Mouse (Mus musculus): ENCODE data around the gene Dctn1. TPM values are rescaled to one million over a fixed set of nuclear protein-coding genes. Genes with fewer than 3 reads are reported as not detected.

The Dctn1 gene
- polyA plus RNA-seq, 1 experiment from 2014 or later = 62.2 TPM

GRCm38 (mm10) chr6:83245134-83245533, 79.4 kb downstream of the Dctn1 start:
- Histone ChIP-seq H3K4me2 (ENCODE audit: low read length) (no peak overlapping the region), H3K9me3 (replicated peaks; ENCODE audit: low read length) (no peaks in the 10 kb centered on the region), H3K36me3 (ENCODE audit: insufficient read depth, low read length) (no peaks in the 10 kb centered on the region), H3K27me3 (ENCODE audit: insufficient read depth, low read length) (no peaks in the 10 kb centered on the region), H3K4me1 (replicated peaks; ENCODE audit: insufficient read depth, low read length) (no peaks in the 10 kb centered on the region; the same call in 1 of the 2 replicates), H3K4me3 (replicated peaks; ENCODE audit: low read depth, low read length) (no peak overlapping the region), H3K9ac (ENCODE audit: low read depth, low read length) (no peak overlapping the region), H3K27ac (no peak overlapping the region)
- no peak for ATAC-seq (replicated peaks; ENCODE audit: low FRiP score, low read depth)
- 63% methylated on average over 6 of the region's 6 CpGs for WGBS
- no peak for TF ChIP-seq CTCF (IDR thresholded peaks at IDR 0.05; ENCODE audit: low read depth)
- no peak for DNase-seq (ENCODE audit: low spot score)

DNA sequence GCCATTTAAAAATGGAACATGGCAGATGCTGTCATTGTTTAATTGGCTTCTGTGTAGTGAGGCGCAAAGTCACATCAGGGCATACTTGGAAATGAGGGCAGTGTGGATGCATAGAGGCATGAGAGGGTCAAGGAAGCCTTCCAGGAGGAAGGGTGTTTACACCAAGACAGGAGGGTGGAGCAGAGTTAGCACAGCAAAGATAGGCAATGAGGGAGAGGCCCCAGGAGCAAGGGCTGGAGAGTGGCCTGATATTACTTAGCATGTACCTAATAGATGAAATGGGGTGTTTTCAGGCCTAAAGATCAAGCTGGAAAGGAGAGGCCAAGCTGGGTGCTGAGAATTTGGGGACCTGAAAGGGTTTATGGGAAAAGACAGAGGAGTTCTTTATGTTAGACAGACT, 80.3 kb downstream of the Dctn1 start:
- no peak overlapping the region for H3K4me2 ChIP-seq (ENCODE audit: low read length)
- DNase-seq (ENCODE audit: low spot score) (no peak), ATAC-seq (replicated peaks; ENCODE audit: low FRiP score, low read depth) (no peak)
- TF ChIP-seq CTCF (IDR thresholded peaks at IDR 0.05; ENCODE audit: low read depth) = no peak
- no peaks in the 10 kb centered on the region for H3K36me3 ChIP-seq (ENCODE audit: insufficient read depth, low read length)
- H3K4me3 ChIP-seq (replicated peaks; ENCODE audit: low read depth, low read length) = no peak overlapping the region
- no peaks in the 10 kb centered on the region; the same call in 1 of the 2 replicates for H3K4me1 ChIP-seq (replicated peaks; ENCODE audit: insufficient read depth, low read length)
- no peaks in the 10 kb centered on the region for H3K9me3 ChIP-seq (replicated peaks; ENCODE audit: low read length)
- 93% methylated on average over 1 of the region's 1 CpGs for WGBS
- H3K27me3 ChIP-seq (ENCODE audit: insufficient read depth, low read length) = no peaks in the 10 kb centered on the region
- no peak overlapping the region for H3K27ac ChIP-seq
- no peak overlapping the region for H3K9ac ChIP-seq (ENCODE audit: low read depth, low read length)

- Histone ChIP-seq H3K4me2 (ENCODE audit: low read length) (no peak overlapping the region), H3K9ac (ENCODE audit: low read depth, low read length) (no peak overlapping the region), H3K4me1 (replicated peaks; ENCODE audit: insufficient read depth, low read length) (no peaks in the 10 kb centered on the region; the same call in 1 of the 2 replicates), H3K27ac (no peak overlapping the region), H3K9me3 (replicated peaks; ENCODE audit: low read length) (no peaks in the 10 kb centered on the region), H3K4me3 (replicated peaks; ENCODE audit: low read depth, low read length) (no peak overlapping the region), H3K27me3 (ENCODE audit: insufficient read depth, low read length) (no peaks in the 10 kb centered on the region), H3K36me3 (ENCODE audit: insufficient read depth, low read length) (no peaks in the 10 kb centered on the region)
- DNase-seq (ENCODE audit: low spot score) (no peak), ATAC-seq (replicated peaks; ENCODE audit: low FRiP score, low read depth) (no peak)
- 90% methylated on average over 4 of the region's 4 CpGs for WGBS
- TF ChIP-seq CTCF (IDR thresholded peaks at IDR 0.05; ENCODE audit: low read depth) = no peak
Measured at GRCm38 (mm10) chr6:83246750-83247149, 81.0 kb downstream of the Dctn1 start.

- H3K4me1 ChIP-seq (replicated peaks; ENCODE audit: insufficient read depth, low read length) = no peaks in the 10 kb centered on the region; the same call in 1 of the 2 replicates
- no peaks in the 10 kb centered on the region for H3K9me3 ChIP-seq (replicated peaks; ENCODE audit: low read length)
- H3K9ac ChIP-seq (ENCODE audit: low read depth, low read length) = no peak overlapping the region
- 90% methylated on average over 2 of the region's 2 CpGs for WGBS
- no peak overlapping the region for H3K27ac ChIP-seq
- H3K4me3 ChIP-seq (replicated peaks; ENCODE audit: low read depth, low read length) = no peak overlapping the region
- no peaks in the 10 kb centered on the region for H3K36me3 ChIP-seq (ENCODE audit: insufficient read depth, low read length)
- TF ChIP-seq CTCF (IDR thresholded peaks at IDR 0.05; ENCODE audit: low read depth) = no peak
- DNase-seq (ENCODE audit: low spot score) (no peak), ATAC-seq (replicated peaks; ENCODE audit: low FRiP score, low read depth) (no peak)
- H3K4me2 ChIP-seq (ENCODE audit: low read length) = no peak overlapping the region
- no peaks in the 10 kb centered on the region for H3K27me3 ChIP-seq (ENCODE audit: insufficient read depth, low read length)
Measured at GRCm38 (mm10) chr6:83247153-83247552, 81.4 kb downstream of the Dctn1 start.

Other genes starting within 250 kb of the Dctn1 start
- gene Sema4f, start 226.2 kb upstream of the Dctn1 start, polyA plus RNA-seq (2015; fragmentation: Nextera tagmentation; extraction: Ambion mirVana) = 0.41 and 0.50 TPM in 2 replicates
- 0.32 and 0.34 TPM in 2 replicates for gene M1ap, start 219.0 kb upstream of the Dctn1 start, polyA plus RNA-seq (2015; fragmentation: Nextera tagmentation; extraction: Ambion mirVana)
- gene Dok1, start 132.4 kb upstream of the Dctn1 start, polyA plus RNA-seq (2015; fragmentation: Nextera tagmentation; extraction: Ambion mirVana) = 13.7 and 15.2 TPM in 2 replicates
- 13.4 and 16.1 TPM in 2 replicates for gene Loxl3, start 131.7 kb upstream of the Dctn1 start, polyA plus RNA-seq (2015; fragmentation: Nextera tagmentation; extraction: Ambion mirVana)
- 194 and 210 TPM in 2 replicates for gene Aup1, start 111.4 kb upstream of the Dctn1 start, polyA plus RNA-seq (2015; fragmentation: Nextera tagmentation; extraction: Ambion mirVana)
- gene Htra2, start 110.6 kb upstream of the Dctn1 start, polyA plus RNA-seq (2015; fragmentation: Nextera tagmentation; extraction: Ambion mirVana) = 68.5 and 70.4 TPM in 2 replicates
- gene Dqx1, start 108.1 kb upstream of the Dctn1 start, polyA plus RNA-seq (2015; fragmentation: Nextera tagmentation; extraction: Ambion mirVana) = 5.8 and 7.0 TPM in 2 replicates
- 0.12 TPM in 1 of 2 replicates, not detected in the other for gene Tlx2, start 95.6 kb upstream of the Dctn1 start, polyA plus RNA-seq (2015; fragmentation: Nextera tagmentation; extraction: Ambion mirVana)
- gene Pcgf1, start 88.1 kb upstream of the Dctn1 start, polyA plus RNA-seq (2015; fragmentation: Nextera tagmentation; extraction: Ambion mirVana) = 28.0 and 29.7 TPM in 2 replicates
- 3.1 and 4.8 TPM in 2 replicates for gene Lbx2, start 79.6 kb upstream of the Dctn1 start, polyA plus RNA-seq (2015; fragmentation: Nextera tagmentation; extraction: Ambion mirVana)
- 2.0 and 2.7 TPM in 2 replicates for gene Ccdc142, start 64.3 kb upstream of the Dctn1 start, polyA plus RNA-seq (2015; fragmentation: Nextera tagmentation; extraction: Ambion mirVana)
- 2.7 and 2.9 TPM in 2 replicates for gene Gm42688, start 64.3 kb upstream of the Dctn1 start, polyA plus RNA-seq (2015; fragmentation: Nextera tagmentation; extraction: Ambion mirVana)
- gene Mrpl53, start 56.9 kb upstream of the Dctn1 start, polyA plus RNA-seq (2015; fragmentation: Nextera tagmentation; extraction: Ambion mirVana) = 165 and 166 TPM in 2 replicates
- gene Mogs, start 50.4 kb upstream of the Dctn1 start, polyA plus RNA-seq (2015; fragmentation: Nextera tagmentation; extraction: Ambion mirVana) = 33.9 and 37.6 TPM in 2 replicates
- 108 and 115 TPM in 2 replicates for gene Wbp1, start 44.4 kb upstream of the Dctn1 start, polyA plus RNA-seq (2015; fragmentation: Nextera tagmentation; extraction: Ambion mirVana)
- gene Ino80b, start 40.5 kb upstream of the Dctn1 start, polyA plus RNA-seq (2015; fragmentation: Nextera tagmentation; extraction: Ambion mirVana) = 14.5 and 16.2 TPM in 2 replicates
- gene Rtkn, start 30.5 kb upstream of the Dctn1 start, polyA plus RNA-seq (2015; fragmentation: Nextera tagmentation; extraction: Ambion mirVana) = 38.5 and 40.3 TPM in 2 replicates
- gene Wdr54, start 9.5 kb upstream of the Dctn1 start, polyA plus RNA-seq (2015; fragmentation: Nextera tagmentation; extraction: Ambion mirVana) = 3.5 and 4.2 TPM in 2 replicates
- gene 1700003E16Rik, start 9.5 kb upstream of the Dctn1 start, polyA plus RNA-seq (2015; fragmentation: Nextera tagmentation; extraction: Ambion mirVana) = 1.3 and 1.6 TPM in 2 replicates
- 0.69 and 0.86 TPM in 2 replicates for gene Slc4a5, start 53.9 kb downstream of the Dctn1 start, polyA plus RNA-seq (2015; fragmentation: Nextera tagmentation; extraction: Ambion mirVana)
- 21.6 and 25.8 TPM in 2 replicates for gene Mthfd2, start 160.0 kb downstream of the Dctn1 start, polyA plus RNA-seq (2015; fragmentation: Nextera tagmentation; extraction: Ambion mirVana)
- gene Mob1a, start 160.1 kb downstream of the Dctn1 start, polyA plus RNA-seq (2015; fragmentation: Nextera tagmentation; extraction: Ambion mirVana) = 46.8 and 50.6 TPM in 2 replicates
- gene Bola3, start 183.2 kb downstream of the Dctn1 start, polyA plus RNA-seq (2015; fragmentation: Nextera tagmentation; extraction: Ambion mirVana) = 231 and 242 TPM in 2 replicates